Mouse (Mus musculus) mouse embryonic stem cell (cell line): ENCODE data around the gene Ttll9.

Source experiments
- in situ Hi-C, 2 experiments: fragments of 300-500 bp; cut with MboI; formaldehyde crosslinking; loops; 1 replicate in 1 of 2; 3 replicates in 1 of 2; pipeline ENCODE4 v1.14.3; 2019 to 2020; ENCODE audit warnings: low sequenced_read_pairs in 2 of 2, low pct_unique_long_range_greater_than_20kb in 1 of 2, mixed read lengths in 1 of 2; ENCODE audit not compliant: unreplicated experiment in 1 of 2

Ttll9 gene

GRCm38 (mm10) chr2:152933614-152934013, 28.7 kb upstream of the Ttll9 start:
- in situ Hi-C loops, result no loop called here

GRCm38 (mm10) chr2:152939846-152940245, 22.4 kb upstream of the Ttll9 start:
- in situ Hi-C loops, result no loop called here

GRCm38 (mm10) chr2:152941106-152941505, 21.2 kb upstream of the Ttll9 start:
- in situ Hi-C loops, result no loop called here

GRCm38 (mm10) chr2:152941776-152942175, 20.5 kb upstream of the Ttll9 start:
- in situ Hi-C loops, result no loop called here

- in situ Hi-C loops, result no loop called here
Observed at GRCm38 (mm10) chr2:152942898-152943515, 19.3 kb upstream of the Ttll9 start.

GRCm38 (mm10) chr2:152943568-152943967, 18.7 kb upstream of the Ttll9 start:
- in situ Hi-C loops, result no loop called here

- in situ Hi-C loops, result no loop called here
Observed at GRCm38 (mm10) chr2:152944013-152944412, 18.3 kb upstream of the Ttll9 start.

- in situ Hi-C loops, result no loop called here
Observed at GRCm38 (mm10) chr2:152947098-152947497, 15.2 kb upstream of the Ttll9 start.

- in situ Hi-C loops, result no loop called here
Observed at GRCm38 (mm10) chr2:152948438-152949020, 13.8 kb upstream of the Ttll9 start.

GRCm38 (mm10) chr2:152950358-152951064, 11.8 kb upstream of the Ttll9 start:
- in situ Hi-C loops, result no loop called here

GRCm38 (mm10) chr2:152951065-152951849, 11.0 kb upstream of the Ttll9 start, which contains the start of gene Dusp15:
Gene Dusp15, minus strand, starts transcription at chr2:152951698.
- in situ Hi-C loops, result no loop called here

- in situ Hi-C loops, result no loop called here
Observed at GRCm38 (mm10) chr2:152951850-152952720, 10.2 kb upstream of the Ttll9 start.

- in situ Hi-C loops, result no loop called here
Observed at GRCm38 (mm10) chr2:152958116-152958515, 4.2 kb upstream of the Ttll9 start.

- in situ Hi-C loops, result no loop called here
Observed at GRCm38 (mm10) chr2:152965555-152965954, 3.3 kb downstream of the Ttll9 start.

GRCm38 (mm10) chr2:152976991-152977390, 14.7 kb downstream of the Ttll9 start:
- in situ Hi-C loops, result no loop called here

GRCm38 (mm10) chr2:152985582-152985981, 23.3 kb downstream of the Ttll9 start:
- in situ Hi-C loops, result no loop called here

GRCm38 (mm10) chr2:152991529-152991928, 29.2 kb downstream of the Ttll9 start:
- in situ Hi-C loops, result no loop called here

- in situ Hi-C loops, result no loop called here
Observed at GRCm38 (mm10) chr2:152997046-152997445, 34.8 kb downstream of the Ttll9 start.
